In genomic region chr9:35403490-35403889, GRCm38 (mm10) we compare ENCODE assay signal across 29 mouse cellular contexts. TPM values are rescaled to one million over a fixed set of nuclear protein-coding genes. Genes with fewer than 3 reads are reported as not detected.
DNase-seq lines count a peak whose midpoint lies in the region; ATAC-seq and TF ChIP-seq lines count a peak whose summit lies in the region.
"Had no signal": no experiment of that assay in that cellular context is flagged by ENCODE, and none has a peak within 500 bp of the region (broad histone marks: within the 10 kb centered on the region; RNA-seq: fewer than 3 reads in every experiment).

No protein-coding gene starts in this region.

- H3K4me3 ChIP-seq in forebrain, embryonic 12.5 days (replicated peaks): no peak overlapping the region
- no peak overlapping the region for H3K4me3 ChIP-seq in forebrain, embryonic 15.5 days
- H3K4me3 ChIP-seq in stomach, postnatal 0 days (ENCODE audit: low read depth, low read length): no peak overlapping the region
- H3K4me3 ChIP-seq in midbrain, embryonic 13.5 days (replicated peaks): no peak overlapping the region
- H3K4me3 ChIP-seq: embryonic facial prominence, embryonic 10.5 days; embryonic facial prominence, embryonic 13.5 days; erythroblast, embryonic 14.5 days; gastrocnemius, adult 2 months; heart, adult 2 months; heart, embryonic 10.5 days; heart, embryonic 13.5 days; hindbrain, embryonic 13.5 days; intestine, embryonic 15.5 days had no signal

- no peaks in the 10 kb centered on the region for H3K36me3 ChIP-seq in forebrain, embryonic 12.5 days (replicated peaks)
- no peaks in the 10 kb centered on the region for H3K36me3 ChIP-seq in forebrain, embryonic 15.5 days
- no peaks in the 10 kb centered on the region for H3K36me3 ChIP-seq in stomach, postnatal 0 days (ENCODE audit: control insufficient read depth, insufficient read depth, low read length)
- no peaks in the 10 kb centered on the region for H3K36me3 ChIP-seq in midbrain, embryonic 13.5 days
- H3K36me3 ChIP-seq: embryonic facial prominence, embryonic 10.5 days; embryonic facial prominence, embryonic 13.5 days; heart, embryonic 10.5 days; heart, embryonic 13.5 days; hindbrain, embryonic 13.5 days; intestine, embryonic 15.5 days had no signal

- DNase-seq in heart, adult 11 months: peak; percentile 68
- DNase-seq in heart, adult 18-20 months: no peak
- no peak for DNase-seq in kidney, postnatal 10 days
- DNase-seq in stomach, postnatal 0 days (ENCODE audit: low spot score): no peak
- DNase-seq: adrenal gland, adult 8-10 months; adrenal gland, postnatal 25 days; B cell, adult 2 months; cerebellum, adult 18-20 months; cerebellum, adult 9-10 months; cerebellum, postnatal 36 days; embryo, embryonic 11 days; gastrocnemius, adult 2 months; gastrocnemius, postnatal 14 days; heart, adult 2 months; heart, postnatal 14 days; heart, postnatal 4 days; kidney, adult 11 months; kidney, adult 8-10 months had no signal

- peaks cover 67% of the 10 kb centered on the region for H3K4me1 ChIP-seq in forebrain, embryonic 12.5 days
- peaks cover 53% of the 10 kb centered on the region for H3K4me1 ChIP-seq in forebrain, embryonic 15.5 days
- 0 out of 2 replicates have a peak, but pooled peaks cover 4% of the 10 kb centered on the region for H3K4me1 ChIP-seq in stomach, postnatal 0 days (replicated peaks; ENCODE audit: control insufficient read depth, insufficient read depth)
- peaks cover 42% of the 10 kb centered on the region for H3K4me1 ChIP-seq in midbrain, embryonic 13.5 days (replicated peaks)

- peaks cover 35% of the 10 kb centered on the region for H3K27me3 ChIP-seq in forebrain, embryonic 12.5 days
- H3K27me3 ChIP-seq in forebrain, embryonic 15.5 days: no peaks in the 10 kb centered on the region
- H3K27me3 ChIP-seq in stomach, postnatal 0 days (ENCODE audit: control insufficient read depth, insufficient read depth, low read length): no peaks in the 10 kb centered on the region
- H3K27me3 ChIP-seq in midbrain, embryonic 13.5 days: peaks cover 23% of the 10 kb centered on the region
- H3K27me3 ChIP-seq: intestine, embryonic 15.5 days had no signal

- H3K27ac ChIP-seq in forebrain, embryonic 12.5 days: peak overlapping the region; percentile 91
- peak overlapping the region; percentile 86 for H3K27ac ChIP-seq in forebrain, embryonic 15.5 days (replicated peaks)
- no peak overlapping the region for H3K27ac ChIP-seq in stomach, postnatal 0 days (replicated peaks)
- no peak overlapping the region for H3K27ac ChIP-seq in midbrain, embryonic 13.5 days
- H3K27ac ChIP-seq: embryonic facial prominence, embryonic 13.5 days; gastrocnemius, adult 2 months; heart, adult 2 months; heart, embryonic 10.5 days; heart, embryonic 13.5 days; hindbrain, embryonic 13.5 days; intestine, embryonic 15.5 days had no signal

- 62% methylated on average over 4 of the region's 4 CpGs for WGBS in forebrain, embryonic 12.5 days
- WGBS in forebrain, embryonic 15.5 days: 44% methylated on average over 4 of the region's 4 CpGs
- 75% methylated on average over 4 of the region's 4 CpGs for WGBS in stomach, postnatal 0 days
- 71% methylated on average over 4 of the region's 4 CpGs for WGBS in midbrain, embryonic 13.5 days

- H3K9ac ChIP-seq in forebrain, embryonic 12.5 days: no peak overlapping the region
- no peak overlapping the region for H3K9ac ChIP-seq in forebrain, embryonic 15.5 days (replicated peaks)
- H3K9ac ChIP-seq in stomach, postnatal 0 days (ENCODE audit: low read length): no peak overlapping the region
- no peak overlapping the region for H3K9ac ChIP-seq in midbrain, embryonic 13.5 days (replicated peaks)
- H3K9ac ChIP-seq: embryonic facial prominence, embryonic 13.5 days; heart, embryonic 13.5 days; hindbrain, embryonic 13.5 days; intestine, embryonic 15.5 days had no signal

- ATAC-seq in forebrain, embryonic 12.5 days (ENCODE audit: low FRiP score): no peak
- no peak for ATAC-seq in forebrain, embryonic 15.5 days (replicated peaks)
- ATAC-seq in stomach, postnatal 0 days (ENCODE audit: low FRiP score, low TSS enrichment): no peak
- ATAC-seq in midbrain, embryonic 13.5 days: no peak
- ATAC-seq: activated CD4-positive, CD25-positive, alpha-beta regulatory T cell, adult 4 months; intestine, embryonic 15.5 days had no signal

- H3K9me3 ChIP-seq in forebrain, embryonic 12.5 days: no peaks in the 10 kb centered on the region
- H3K9me3 ChIP-seq in forebrain, embryonic 15.5 days: no peaks in the 10 kb centered on the region
- no peaks in the 10 kb centered on the region for H3K9me3 ChIP-seq in stomach, postnatal 0 days (ENCODE audit: control insufficient read depth, low read length)
- H3K9me3 ChIP-seq in midbrain, embryonic 13.5 days: no peaks in the 10 kb centered on the region
- H3K9me3 ChIP-seq: embryonic facial prominence, embryonic 10.5 days; embryonic facial prominence, embryonic 13.5 days; heart, embryonic 10.5 days; heart, embryonic 13.5 days; hindbrain, embryonic 13.5 days; intestine, embryonic 15.5 days had no signal

- no peak for TF ChIP-seq CTCF in stomach, postnatal 0 days (IDR thresholded peaks at IDR 0.05; ENCODE audit: low read depth)

- H3K4me2 ChIP-seq in forebrain, embryonic 12.5 days: no peak overlapping the region; the same call in 1 of the 2 replicates
- H3K4me2 ChIP-seq in forebrain, embryonic 15.5 days (replicated peaks): no peak overlapping the region
- no peak overlapping the region for H3K4me2 ChIP-seq in stomach, postnatal 0 days (replicated peaks; ENCODE audit: low read depth)
- no peak overlapping the region for H3K4me2 ChIP-seq in midbrain, embryonic 13.5 days (replicated peaks)
- H3K4me2 ChIP-seq: embryonic facial prominence, embryonic 13.5 days; heart, embryonic 13.5 days; hindbrain, embryonic 13.5 days; intestine, embryonic 15.5 days had no signal

- TF ChIP-seq EP300 in stomach, postnatal 0 days (optimal IDR thresholded peaks at IDR 0.05): no peak

RNA-seq across cellular contexts. Expression of gene Cdon, which starts 17.4 kb away (rescaled TPM):
- total RNA-seq in heart, adult 18-20 months (2021): 1 to 10 TPM; 9.0 to 9.2 TPM
- polyA plus RNA-seq in forebrain, embryonic 12.5 days (2016; fragmentation: Nextera tagmentation; extraction: Ambion mirVana): 23.4 and 23.7 TPM in 2 replicates
- 15.0 and 18.2 TPM in 2 replicates for polyA plus RNA-seq in forebrain, embryonic 15.5 days (2015; fragmentation: Nextera tagmentation; extraction: Ambion mirVana)
- polyA plus RNA-seq in stomach, postnatal 0 days (2015; fragmentation: Nextera tagmentation; extraction: Ambion mirVana): 2.5 and 2.7 TPM in 2 replicates
- 9.2 and 10.7 TPM in 2 replicates for polyA plus RNA-seq in midbrain, embryonic 13.5 days (2015; fragmentation: Nextera tagmentation; extraction: Ambion mirVana)
- polyA plus RNA-seq: erythroblast, embryonic 14.5 days had no signal

Comparison
In these comparisons a context has a peak if more than half of its experiments do, and no peak if none do; other contexts are left out.
1. H3K27ac ChIP-seq: peak in forebrain, embryonic 12.5 days (single experiment) and forebrain, embryonic 15.5 days (single experiment); none in stomach, postnatal 0 days (single experiment) and midbrain, embryonic 13.5 days (single experiment).